Mouse (Mus musculus) liver, embryonic 14.5 days (tissue): ENCODE data around the gene Kif24.

ENCODE experiments used
- CTCF ChIP-seq: IDR thresholded peaks from 2 replicates; pipeline ENCODE4 v1.5.1; 2016; ENCODE audit warnings: antibody characterized with exemption, low read depth, control low read depth
- EP300 ChIP-seq: IDR thresholded peaks from 2 replicates; pipeline ENCODE4 v1.6.1; 2016; ENCODE audit warnings: antibody characterized with exemption, low read depth

- no peak for TF ChIP-seq CTCF
- TF ChIP-seq EP300 = no peak
Observed at GRCm38 (mm10) chr4:41389240-41389639, 75.4 kb downstream of the Kif24 start.
